Mouse (Mus musculus) stomach, embryonic 15.5 days (tissue): ENCODE data around the gene 4933425L06Rik. TPM values are rescaled to one million over a fixed set of nuclear protein-coding genes. Genes with fewer than 3 reads are reported as not detected.
A peak's percentile ranks its signal among the peaks of the same experiment; 100 is the strongest.

Experiments used
- ATAC-seq: fragments of 200-750 bp; cut with Nextera tagmentation; 2 replicates; pipeline ENCODE4 v1.8.0; 2017; ENCODE audit warnings: low read depth, moderate number of reproducible peaks, moderate TSS enrichment; ENCODE audit not compliant: insufficient read depth, low FRiP score
- H3K27ac ChIP-seq: fragments of 300-500 bp; sonication (generic); 2 replicates; pipeline ENCODE4 v1.5.1; 2015; ENCODE audit warnings: mild to moderate bottlenecking, inconsistent platforms
- H3K27me3 ChIP-seq: fragments of 300-500 bp; sonication (generic); replicated peaks from 2 replicates; pipeline ENCODE4 v1.6.1; 2015; ENCODE audit warnings: inconsistent platforms
- H3K36me3 ChIP-seq: fragments of 300-500 bp; sonication (generic); 2 replicates; pipeline ENCODE4 v1.6.1; 2015; ENCODE audit warnings: inconsistent platforms
- H3K4me1 ChIP-seq: fragments of 300-500 bp; sonication (generic); 2 replicates; pipeline ENCODE4 v1.6.1; 2015; ENCODE audit warnings: inconsistent platforms
- H3K4me2 ChIP-seq: fragments of 300-500 bp; sonication (generic); 2 replicates; pipeline ENCODE4 v1.6.1; 2015; ENCODE audit warnings: mild to moderate bottlenecking, inconsistent platforms
- H3K4me3 ChIP-seq: fragments of 300-500 bp; sonication (generic); replicated peaks from 2 replicates; pipeline ENCODE4 v1.5.1; 2015; ENCODE audit warnings: inconsistent platforms
- H3K9ac ChIP-seq: fragments of 300-500 bp; sonication (generic); 2 replicates; pipeline ENCODE4 v1.6.1; 2015; ENCODE audit warnings: inconsistent platforms
- H3K9me3 ChIP-seq: fragments of 300-500 bp; sonication (generic); 2 replicates; pipeline ENCODE4 v1.6.1; 2016; ENCODE audit warnings: inconsistent platforms
- WGBS: fragments of 180-500 bp; shearing (Covaris S2); methylation state at CpG from one replicate; pipeline ENCODE4 v1.1.7; 2015; 5-methylcytosine and 5-hydroxymethylcytosine counted together
- polyA plus RNA-seq: library from polyadenylated mRNA; unstranded; fragments of >200 nt; fragmentation: Nextera tagmentation; extraction: Ambion mirVana; gene quantifications from 2 replicates; pipeline ENCODE4 v1.2.1, GENCODE M21; 2015

The 4933425L06Rik gene
- polyA plus RNA-seq = not detected in 2 replicates

GRCm38 (mm10) chr13:105081862-105082261 lies at the start of gene 4933425L06Rik:
Gene 4933425L06Rik (plus strand): TSS chr13:105082122.
- H3K9ac ChIP-seq = no peak within 1 kb of the TSS
- no peak within 1 kb of the TSS for H3K4me2 ChIP-seq
- 93% methylated on average over 10 of the region's 10 CpGs for WGBS
- no peaks in the 10 kb centered on the region for H3K27me3 ChIP-seq
- no peak within 1 kb of the TSS for H3K27ac ChIP-seq
- H3K36me3 ChIP-seq = no peaks in the 10 kb centered on the region
- no peaks in the 10 kb centered on the region for H3K4me1 ChIP-seq
- no peak for ATAC-seq
- no peak within 1 kb of the TSS for H3K4me3 ChIP-seq
- H3K9me3 ChIP-seq = no peaks in the 10 kb centered on the region

GRCm38 (mm10) chr13:105037816-105038215 lies 44.1 kb upstream of the 4933425L06Rik start:
- ATAC-seq = no peak
- WGBS = 89% methylated on average over 12 of the region's 12 CpGs
- Histone ChIP-seq H3K4me3 (no peak overlapping the region), H3K36me3 (no peaks in the 10 kb centered on the region), H3K4me1 (no peaks in the 10 kb centered on the region), H3K9ac (no peak overlapping the region), H3K4me2 (no peak overlapping the region), H3K9me3 (no peaks in the 10 kb centered on the region), H3K27me3 (no peaks in the 10 kb centered on the region), H3K27ac (no peak overlapping the region)

- Histone ChIP-seq H3K4me3 (no peak overlapping the region), H3K9me3 (no peaks in the 10 kb centered on the region), H3K4me2 (no peak overlapping the region), H3K9ac (no peak overlapping the region), H3K27me3 (no peaks in the 10 kb centered on the region), H3K27ac (no peak overlapping the region), H3K4me1 (no peaks in the 10 kb centered on the region), H3K36me3 (no peaks in the 10 kb centered on the region)
- no peak for ATAC-seq
- 74% methylated on average over 5 of the region's 5 CpGs for WGBS
Observed at GRCm38 (mm10) chr13:105038334-105038733, 43.6 kb upstream of the 4933425L06Rik start.

GRCm38 (mm10) chr13:105043882-105044281 lies 38.0 kb upstream of the 4933425L06Rik start:
- no peak for ATAC-seq
- WGBS = 66% methylated on average over 3 of the region's 3 CpGs
- no peaks in the 10 kb centered on the region for H3K27me3 ChIP-seq
- no peak overlapping the region for H3K27ac ChIP-seq
- no peak overlapping the region for H3K9ac ChIP-seq
- H3K4me2 ChIP-seq = no peak overlapping the region
- no peaks in the 10 kb centered on the region for H3K36me3 ChIP-seq
- H3K9me3 ChIP-seq = no peaks in the 10 kb centered on the region
- no peak overlapping the region for H3K4me3 ChIP-seq
- no peaks in the 10 kb centered on the region for H3K4me1 ChIP-seq

GRCm38 (mm10) chr13:105047377-105047776 lies 34.5 kb upstream of the 4933425L06Rik start:
- Histone ChIP-seq H3K27me3 (no peaks in the 10 kb centered on the region), H3K36me3 (no peaks in the 10 kb centered on the region), H3K9ac (no peak overlapping the region), H3K4me3 (no peak overlapping the region), H3K4me2 (0 out of 2 replicates have a peak overlapping the region, but pooled peaks have one; percentile 13), H3K27ac (no peak overlapping the region), H3K4me1 (no peaks in the 10 kb centered on the region), H3K9me3 (no peaks in the 10 kb centered on the region)
- WGBS = 46% methylated on average over 9 of the region's 9 CpGs
- 0 out of 2 replicates have a peak, but pooled peaks have one; percentile 43 for ATAC-seq

- 64% methylated on average over 8 of the region's 8 CpGs for WGBS
- Histone ChIP-seq H3K9me3 (no peaks in the 10 kb centered on the region), H3K27me3 (0 out of 2 replicates have a peak, but pooled peaks cover 4% of the 10 kb centered on the region), H3K9ac (no peak overlapping the region), H3K4me3 (no peak overlapping the region), H3K36me3 (no peaks in the 10 kb centered on the region), H3K4me1 (peaks cover 4% of the 10 kb centered on the region), H3K27ac (no peak overlapping the region), H3K4me2 (no peak overlapping the region)
- no peak; the same call in 1 of the 2 replicates for ATAC-seq
Observed at GRCm38 (mm10) chr13:105048662-105049061, 33.3 kb upstream of the 4933425L06Rik start.

- Histone ChIP-seq H3K9me3 (no peaks in the 10 kb centered on the region), H3K36me3 (no peaks in the 10 kb centered on the region), H3K9ac (no peak overlapping the region), H3K4me1 (peaks cover 9% of the 10 kb centered on the region), H3K4me3 (no peak overlapping the region), H3K4me2 (no peak overlapping the region), H3K27ac (no peak overlapping the region), H3K27me3 (peaks cover 4% of the 10 kb centered on the region; the same call in 1 of the 2 replicates)
- WGBS = 43% methylated on average over 6 of the region's 6 CpGs
- ATAC-seq = no peak
Observed at GRCm38 (mm10) chr13:105051432-105051831, 30.5 kb upstream of the 4933425L06Rik start.

- Histone ChIP-seq H3K4me1 (peaks cover 9% of the 10 kb centered on the region), H3K9ac (peak overlapping the region; percentile 46; the same call in 1 of the 2 replicates), H3K4me2 (peak overlapping the region; percentile 96), H3K27me3 (peaks cover 4% of the 10 kb centered on the region; the same call in 1 of the 2 replicates), H3K9me3 (no peaks in the 10 kb centered on the region), H3K36me3 (no peaks in the 10 kb centered on the region), H3K27ac (no peak overlapping the region), H3K4me3 (peak overlapping the region; percentile 63)
- ATAC-seq = no peak
- 4% methylated on average over 12 of the region's 12 CpGs for WGBS
Observed at GRCm38 (mm10) chr13:105053618-105054017, 28.3 kb upstream of the 4933425L06Rik start.

- no peaks in the 10 kb centered on the region for H3K36me3 ChIP-seq
- WGBS = under 1% methylated on average over 74 of the region's 75 CpGs
- ATAC-seq = peak; percentile 84
- peak within 1 kb of the TSS; percentile 21; the same call in 1 of the 2 replicates for H3K27ac ChIP-seq
- H3K9ac ChIP-seq = peak within 1 kb of the TSS; percentile 46
- peak within 1 kb of the TSS; percentile 96 for H3K4me2 ChIP-seq
- peaks cover 4% of the 10 kb centered on the region; the same call in 1 of the 2 replicates for H3K27me3 ChIP-seq
- peaks cover 9% of the 10 kb centered on the region for H3K4me1 ChIP-seq
- H3K9me3 ChIP-seq = no peaks in the 10 kb centered on the region
- H3K4me3 ChIP-seq = peak within 1 kb of the TSS; percentile 63
Observed at GRCm38 (mm10) chr13:105054181-105054940, 27.6 kb upstream of the 4933425L06Rik start, which contains the start of gene Rgs7bp. Gene Rgs7bp (minus strand): TSS chr13:105054930.

- no peaks in the 10 kb centered on the region for H3K36me3 ChIP-seq
- 0 out of 2 replicates have a peak overlapping the region, but pooled peaks have one; percentile 46 for H3K9ac ChIP-seq
- H3K4me1 ChIP-seq = peaks cover 9% of the 10 kb centered on the region
- WGBS = under 1% methylated on average over 8 of the region's 8 CpGs
- peak overlapping the region; percentile 63 for H3K4me3 ChIP-seq
- no peaks in the 10 kb centered on the region for H3K9me3 ChIP-seq
- peak; percentile 17; the same call in 1 of the 2 replicates for ATAC-seq
- peaks cover 4% of the 10 kb centered on the region; the same call in 1 of the 2 replicates for H3K27me3 ChIP-seq
- H3K4me2 ChIP-seq = peak overlapping the region; percentile 96
- no peak overlapping the region for H3K27ac ChIP-seq
Observed at GRCm38 (mm10) chr13:105054941-105055309, 27.0 kb upstream of the 4933425L06Rik start.

- WGBS = 22% methylated on average over 5 of the region's 5 CpGs
- Histone ChIP-seq H3K27me3 (peaks cover 4% of the 10 kb centered on the region; the same call in 1 of the 2 replicates), H3K9me3 (no peaks in the 10 kb centered on the region), H3K36me3 (no peaks in the 10 kb centered on the region), H3K4me1 (peaks cover 9% of the 10 kb centered on the region), H3K4me3 (no peak overlapping the region), H3K27ac (no peak overlapping the region), H3K4me2 (peak overlapping the region; percentile 96), H3K9ac (no peak overlapping the region)
- no peak for ATAC-seq
Observed at GRCm38 (mm10) chr13:105055374-105055773, 26.5 kb upstream of the 4933425L06Rik start.

- Histone ChIP-seq H3K36me3 (no peaks in the 10 kb centered on the region), H3K4me2 (no peak overlapping the region)
- ATAC-seq = no peak
Observed at GRCm38 (mm10) chr13:105066119-105066518, 15.8 kb upstream of the 4933425L06Rik start.

More at GRCm38 (mm10) chr13:105066119-105066518, 15.8 kb upstream of the 4933425L06Rik start:
- H3K9ac ChIP-seq = no peak overlapping the region
- no peak overlapping the region for H3K4me3 ChIP-seq
- H3K27ac ChIP-seq = no peak overlapping the region
- no peaks in the 10 kb centered on the region for H3K9me3 ChIP-seq
- no peaks in the 10 kb centered on the region for H3K4me1 ChIP-seq
- H3K27me3 ChIP-seq = no peaks in the 10 kb centered on the region
